Mouse (Mus musculus) left cerebral cortex, adult 2 months (tissue): Measurements from ENCODE around the gene Dbndd1. TPM values are rescaled to one million over a fixed set of nuclear protein-coding genes. Genes with fewer than 3 reads are reported as not detected.
"Not testable (repeated sequence)": the region's sequence is repeated elsewhere in the genome, so short reads cannot be mapped to it uniquely, and the experiment has no call there.

Experiments
- DNase-seq, 2 experiments: peaks; one replicate each; pipeline ENCODE4 v3.0.0; 2021 to 2022; ENCODE audit warnings: low spot score in 2 of 2, mixed read lengths in 1 of 2; ENCODE audit errors: extremely low spot score in 1 of 2
- H3K27ac ChIP-seq: fragments of 200-600 bp; 2 replicates; pipeline ENCODE4 v1.8.1; 2022
- H3K4me3 ChIP-seq: fragments of 200-600 bp; 2 replicates; pipeline ENCODE4 v1.8.1; 2022
- CTCF ChIP-seq: fragments of 200-600 bp; IDR thresholded peaks from 2 replicates; pipeline ENCODE4 v1.8.1; 2022; ENCODE audit warnings: antibody characterized with exemption, mild to moderate bottlenecking, moderate library complexity
- intact Hi-C: fragments of 180-260 bp; cut with DNase I; formaldehyde crosslinking; loops from one replicate; pipeline ENCODE4 v1.15.1; 2025
- long read RNA-seq, 2 experiments: library from polyadenylated mRNA; stranded (forward); transcript quantifications; one replicate each; pipeline ENCODE4 v2.0.0; 2021; ENCODE audit warnings: borderline mapping rate in 2 of 2
- total RNA-seq, 2 experiments: library from RNA; stranded (reverse); gene quantifications; 2 replicates each; pipeline ENCODE4 v1.2.3; 2021

Gene Dbndd1
- 10 to 100 TPM; 16.0 to 18.0 TPM for total RNA-seq
- long read RNA-seq, experiment 1, transcript Dbndd1-201 (4 exons, 1,677 nt): major isoform, 16 of 19 reads
- long read RNA-seq, experiment 1, partial matches to known transcripts: 1 of 19 reads
- long read RNA-seq, experiment 1, other reads (novel, unspliced or antisense): 2 of 19 reads
- long read RNA-seq, experiment 2, transcript Dbndd1-201 (4 exons, 1,677 nt): major isoform, 11 of 12 reads
- long read RNA-seq, experiment 2, partial matches to known transcripts: 1 of 12 reads
- long read RNA-seq, experiment 2, other reads (novel, unspliced or antisense): 0 of 12 reads

- Histone ChIP-seq H3K4me3 (peak within 1 kb of the TSS; percentile 74), H3K27ac (peak within 1 kb of the TSS; percentile 83)
- DNase-seq: peak; percentile 56 to 60
- intact Hi-C loops: no loop called here
- no peak; the same call in 1 of the 2 replicates for TF ChIP-seq CTCF
Observed at GRCm38 (mm10) chr8:123514781-123515539, at the start of gene Dbndd1. Gene Dbndd1 (minus strand): TSS chr8:123515463.

- H3K4me3 ChIP-seq, intact Hi-C loops, H3K27ac ChIP-seq, DNase-seq: not testable (repeated sequence)
Observed at GRCm38 (mm10) chr8:123564221-123564620, 49.0 kb upstream of the Dbndd1 start.

DNA sequence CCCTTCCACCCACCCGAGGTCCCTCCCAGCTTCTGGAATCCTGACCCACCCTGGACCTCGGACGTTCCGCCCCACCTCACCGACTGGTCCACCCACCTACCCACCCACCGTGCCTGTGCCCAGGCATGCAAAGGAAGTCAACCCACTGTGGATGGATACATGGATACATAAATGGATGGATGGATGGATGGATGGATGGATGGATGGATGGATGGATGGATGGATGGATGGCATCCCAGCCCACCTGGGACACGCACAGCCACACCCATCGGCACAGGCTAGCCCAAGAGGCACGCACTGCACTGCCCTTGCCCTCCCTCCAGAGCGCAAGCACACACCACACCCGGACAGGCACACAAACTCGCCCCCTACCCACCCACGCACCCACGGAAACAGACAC is 22.4 kb upstream of the Dbndd1 start:
- H3K4me3 ChIP-seq, intact Hi-C loops, H3K27ac ChIP-seq, DNase-seq: not testable (repeated sequence)

DNA sequence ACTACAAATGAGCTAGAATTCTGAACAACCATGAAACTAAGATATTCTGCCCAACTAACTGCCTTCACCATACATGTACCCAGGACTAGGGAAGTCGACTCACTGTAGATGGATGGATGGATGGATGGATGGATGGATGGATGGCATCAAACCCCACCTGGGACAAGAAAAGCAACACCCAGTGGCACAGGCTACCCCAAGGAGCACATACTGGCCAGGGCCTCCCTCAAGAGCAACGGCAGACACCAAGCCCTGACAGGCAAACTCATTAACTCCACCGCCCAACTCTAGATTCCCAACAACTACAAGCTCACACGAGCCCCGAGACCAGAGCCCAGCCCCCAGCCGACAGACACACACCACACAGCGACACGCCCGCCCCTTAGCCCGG is 21.7 kb upstream of the Dbndd1 start:
- intact Hi-C loops: no loop called here
- no peak for DNase-seq
- H3K4me3 ChIP-seq: no peak overlapping the region
- H3K27ac ChIP-seq: no peak overlapping the region
- TF ChIP-seq CTCF: no peak

DNA sequence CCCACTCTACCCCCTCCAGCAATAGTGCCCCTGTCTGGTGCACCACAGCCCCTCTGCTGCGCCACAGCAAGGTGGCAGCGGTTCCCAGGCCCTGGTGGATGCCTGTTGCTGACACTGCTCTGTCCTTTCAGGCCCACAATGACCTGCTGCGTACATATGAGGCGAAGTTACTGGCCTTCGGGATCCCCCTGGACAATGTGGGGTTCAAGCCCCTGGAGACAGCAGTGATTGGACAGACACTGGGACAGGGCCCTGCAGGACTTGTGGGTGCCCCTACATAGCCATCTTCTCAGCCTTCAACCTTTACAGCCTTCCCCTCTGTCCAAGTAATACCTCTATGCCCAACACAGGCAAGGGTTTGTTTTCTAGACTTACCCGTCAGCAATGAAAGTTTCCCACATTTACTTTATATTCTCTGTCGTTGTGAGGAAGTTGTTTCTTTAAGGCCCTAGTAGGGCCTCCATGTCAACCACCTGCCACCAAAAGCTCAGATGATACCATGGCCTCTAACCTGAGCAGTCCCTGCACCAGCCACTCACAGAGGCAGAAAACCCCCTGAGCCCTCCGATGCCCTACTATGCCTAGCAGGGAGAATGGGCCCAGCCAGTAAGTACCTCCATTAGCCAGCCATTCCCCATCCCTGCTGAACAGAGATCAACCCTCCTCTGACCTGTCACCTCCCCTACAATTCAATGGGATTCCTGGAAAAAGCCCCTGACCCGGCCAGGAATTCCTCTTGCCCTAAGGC is 21.2 kb upstream of the Dbndd1 start:
- no peak for TF ChIP-seq CTCF
- no peak overlapping the region for H3K27ac ChIP-seq
- intact Hi-C loops: no loop called here
- no peak overlapping the region for H3K4me3 ChIP-seq
- DNase-seq: no peak

GRCm38 (mm10) chr8:123527720-123528489 is 12.6 kb upstream of the Dbndd1 start:
- peak in 1 of 2 experiments; percentile 29 for DNase-seq
- Histone ChIP-seq H3K4me3 (no peak overlapping the region), H3K27ac (no peak overlapping the region)
- no peak for TF ChIP-seq CTCF
- intact Hi-C loops: no loop called here

DNA sequence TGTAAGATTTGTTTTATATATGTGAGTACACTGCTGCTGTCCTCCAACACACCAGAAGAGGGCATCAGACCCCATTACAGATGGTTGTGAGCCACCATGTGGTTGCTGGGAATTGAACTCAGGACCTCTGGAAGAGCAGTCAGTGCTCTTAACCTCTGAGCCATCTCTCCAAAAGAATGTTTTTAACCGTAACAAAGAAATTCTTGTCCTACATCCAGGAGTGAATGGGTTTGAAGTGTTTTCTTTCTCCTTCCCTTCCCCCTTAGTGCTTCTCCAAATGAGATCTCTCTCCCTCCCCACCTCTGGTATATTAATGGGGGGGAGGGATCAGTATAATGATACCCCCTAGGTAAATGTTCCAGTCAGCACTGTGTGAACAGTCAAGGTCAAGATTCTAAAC is 4.8 kb upstream of the Dbndd1 start:
- H3K4me3 ChIP-seq, H3K27ac ChIP-seq, intact Hi-C loops, DNase-seq: not testable (repeated sequence)

DNA sequence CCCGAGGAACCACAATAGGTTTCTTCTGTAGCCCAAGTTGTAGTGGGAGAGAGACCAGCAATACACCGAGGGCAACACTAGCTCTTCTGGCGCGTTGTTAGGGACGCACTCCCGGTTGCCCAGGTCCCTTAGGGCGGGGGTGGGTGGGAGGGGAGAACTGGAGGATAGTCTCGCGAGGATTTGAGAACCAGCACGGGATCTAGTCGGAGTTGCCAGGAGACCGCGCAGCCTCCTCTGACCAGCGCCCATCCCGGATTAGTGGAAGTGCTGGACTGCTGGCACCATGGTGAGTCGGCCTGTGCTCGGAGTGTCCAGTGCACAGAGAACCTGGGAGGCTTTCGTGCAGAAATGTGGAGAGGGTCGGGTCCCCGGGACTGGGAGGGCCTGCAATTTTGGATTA is 3.4 kb upstream of the Dbndd1 start, which contains the start of gene Gas8:
TSS of gene Gas8 (plus strand) at position 168 of the 400 bp plus-strand sequence.
- peak within 1 kb of the TSS; percentile 62; the same call in 1 of the 2 replicates for H3K27ac ChIP-seq
- intact Hi-C loops: no loop called here

GRCm38 (mm10) chr8:123518172-123518571 is 2.9 kb upstream of the Dbndd1 start:
- Histone ChIP-seq H3K4me3 (peak overlapping the region; percentile 62), H3K27ac (no peak overlapping the region)
- DNase-seq: no peak
- intact Hi-C loops: no loop called here
- no peak for TF ChIP-seq CTCF

More for the DNA sequence above, 3.4 kb upstream of the Dbndd1 start, which contains the start of gene Gas8:
- peak; percentile 44 for TF ChIP-seq CTCF
- peak; percentile 85 to 87 for DNase-seq
- H3K4me3 ChIP-seq: peak within 1 kb of the TSS; percentile 62

GRCm38 (mm10) chr8:123516596-123516995 is 1.3 kb upstream of the Dbndd1 start:
- Histone ChIP-seq H3K4me3 (no peak overlapping the region), H3K27ac (no peak overlapping the region)
- intact Hi-C loops: no loop called here
- DNase-seq: no peak
- no peak for TF ChIP-seq CTCF

GRCm38 (mm10) chr8:123515540-123515897 is 256 bp upstream of the Dbndd1 start:
- peak overlapping the region; percentile 50 for H3K27ac ChIP-seq
- peak overlapping the region; percentile 39 for H3K4me3 ChIP-seq
- no peak for DNase-seq
- TF ChIP-seq CTCF: no peak
- intact Hi-C loops: no loop called here
